Mouse (Mus musculus) cortical plate, adult 2 months (tissue): ENCODE measurements around the gene Heg1. TPM values are rescaled to one million over a fixed set of nuclear protein-coding genes. Genes with fewer than 3 reads are reported as not detected.

Experiments used
- H3K27ac ChIP-seq: fragments of 200-500 bp; 2 replicates; pipeline ENCODE4 v1.5.1; 2012; ENCODE audit warnings: low read length, control low read depth, inconsistent platforms; ENCODE audit not compliant: insufficient read depth
- H3K4me1 ChIP-seq: fragments of 200-500 bp; 2 replicates; pipeline ENCODE4 v1.6.1; 2011; ENCODE audit warnings: low read length; ENCODE audit not compliant: control insufficient read depth, insufficient read depth
- H3K4me3 ChIP-seq: fragments of 200-500 bp; 2 replicates; pipeline ENCODE4 v1.5.1; 2011; ENCODE audit warnings: mild to moderate bottlenecking, low read length, control low read depth; ENCODE audit not compliant: insufficient read depth
- CTCF ChIP-seq: fragments of 200-500 bp; IDR thresholded peaks from 2 replicates; pipeline ENCODE4 v1.5.1; 2011; ENCODE audit warnings: mild to moderate bottlenecking, control low read depth, low read length; ENCODE audit not compliant: insufficient read depth; ENCODE audit errors: extremely low read depth
- POLR2A ChIP-seq: fragments of 200-500 bp; IDR thresholded peaks from 2 replicates; pipeline ENCODE4 v1.6.1; 2011; ENCODE audit warnings: mild to moderate bottlenecking, low read length, control low read depth; ENCODE audit not compliant: insufficient read depth; ENCODE audit errors: extremely low read depth
- polyA plus RNA-seq: library from polyadenylated mRNA; depleted of rRNA; stranded (reverse); fragments of >200 nt; gene quantifications from 2 replicates; pipeline ENCODE4 v1.2.3, GENCODE M21; 2012; rRNA removed

The Heg1 gene
- polyA plus RNA-seq, 1 experiment = 17.5 TPM

DNA sequence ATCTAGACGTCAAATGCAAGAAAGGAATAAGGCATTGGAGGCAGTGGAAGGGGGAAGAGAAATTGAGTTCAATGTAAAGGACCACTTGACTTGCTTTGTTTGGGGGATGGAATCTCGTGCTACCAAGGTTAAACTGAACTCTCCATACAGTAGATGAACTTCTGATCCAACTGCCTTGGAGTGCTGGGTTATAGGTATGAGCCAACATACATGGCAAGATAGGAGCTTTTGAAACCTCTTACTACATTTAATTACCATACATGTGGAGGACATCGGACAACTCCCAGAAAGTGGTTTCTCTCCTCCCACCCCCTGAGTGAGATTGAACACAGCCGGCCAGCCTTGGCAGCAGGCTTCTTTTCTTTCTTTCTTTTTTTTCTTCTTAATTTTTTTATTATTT lies 110.9 kb downstream of the Heg1 start:
- H3K4me3 ChIP-seq = no peak overlapping the region
- H3K4me1 ChIP-seq = no peaks in the 10 kb centered on the region
- H3K27ac ChIP-seq = no peak overlapping the region
- TF ChIP-seq CTCF (no peak), POLR2A (no peak)

DNA sequence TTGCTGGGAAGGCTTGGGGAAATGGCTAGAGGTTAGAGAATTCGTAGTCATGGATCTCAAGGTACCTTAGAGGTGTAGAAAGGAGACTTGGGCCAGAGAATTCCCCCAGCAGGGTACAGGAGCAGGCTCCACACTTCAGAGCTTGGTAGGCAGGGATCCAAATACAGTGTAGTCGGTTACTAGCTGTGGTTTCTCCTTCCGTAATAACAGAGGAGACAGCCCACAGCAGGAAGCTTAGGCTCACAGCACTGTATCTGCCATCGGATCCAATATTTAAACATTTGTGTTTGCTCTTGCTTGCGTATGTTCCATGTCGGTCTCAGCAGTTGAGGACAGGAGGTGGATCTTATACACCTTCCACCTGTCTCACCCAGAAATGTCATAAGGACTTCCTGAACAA lies 111.7 kb downstream of the Heg1 start:
- no peaks in the 10 kb centered on the region for H3K4me1 ChIP-seq
- no peak for TF ChIP-seq POLR2A
- no peak for TF ChIP-seq CTCF
- no peak overlapping the region for H3K4me3 ChIP-seq
- H3K27ac ChIP-seq = no peak overlapping the region

DNA sequence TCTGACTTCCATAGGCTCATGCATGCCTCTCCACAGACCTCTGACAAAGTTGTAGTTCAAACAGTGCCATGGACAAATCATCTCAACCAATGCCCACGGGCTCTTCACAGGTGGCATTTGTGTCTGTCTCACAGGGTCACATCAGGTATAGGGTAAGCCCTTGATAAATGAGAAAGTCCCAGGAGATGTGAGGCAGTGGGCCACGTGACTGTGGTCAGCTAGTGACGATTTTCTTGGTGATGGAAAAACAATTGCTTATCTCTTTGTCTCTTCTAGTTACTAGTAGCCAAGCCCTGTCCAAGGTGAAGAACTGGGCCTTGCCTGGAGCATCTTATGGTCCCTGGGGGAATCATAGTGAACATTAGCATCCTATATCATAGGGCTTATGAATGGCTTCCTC lies 112.6 kb downstream of the Heg1 start:
- TF ChIP-seq POLR2A = no peak
- TF ChIP-seq CTCF = no peak
- Histone ChIP-seq H3K27ac (no peak overlapping the region), H3K4me3 (no peak overlapping the region), H3K4me1 (no peaks in the 10 kb centered on the region)

DNA sequence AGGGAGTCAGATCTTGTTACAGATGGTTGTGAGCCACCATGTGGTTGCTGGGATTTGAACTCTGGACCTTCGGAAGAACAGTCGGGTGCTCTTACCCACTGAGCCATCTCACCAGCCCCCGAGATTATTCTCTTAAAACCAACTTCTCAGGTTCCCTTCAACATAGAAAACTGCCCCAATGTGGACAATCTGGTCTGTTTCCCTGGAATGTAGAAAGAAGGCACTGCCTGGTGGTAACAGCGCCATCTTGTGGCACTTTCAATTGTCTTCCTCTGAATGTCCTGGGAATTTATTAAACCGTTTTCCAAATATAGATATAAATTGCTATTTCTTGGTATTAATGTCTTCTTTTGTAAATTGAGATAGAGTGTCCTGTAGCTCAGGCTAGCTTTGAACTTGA lies 113.7 kb downstream of the Heg1 start:
- Histone ChIP-seq H3K4me3 (no peak overlapping the region), H3K4me1 (no peaks in the 10 kb centered on the region), H3K27ac (no peak overlapping the region)
- TF ChIP-seq CTCF = peak; percentile 71
- no peak for TF ChIP-seq POLR2A

DNA sequence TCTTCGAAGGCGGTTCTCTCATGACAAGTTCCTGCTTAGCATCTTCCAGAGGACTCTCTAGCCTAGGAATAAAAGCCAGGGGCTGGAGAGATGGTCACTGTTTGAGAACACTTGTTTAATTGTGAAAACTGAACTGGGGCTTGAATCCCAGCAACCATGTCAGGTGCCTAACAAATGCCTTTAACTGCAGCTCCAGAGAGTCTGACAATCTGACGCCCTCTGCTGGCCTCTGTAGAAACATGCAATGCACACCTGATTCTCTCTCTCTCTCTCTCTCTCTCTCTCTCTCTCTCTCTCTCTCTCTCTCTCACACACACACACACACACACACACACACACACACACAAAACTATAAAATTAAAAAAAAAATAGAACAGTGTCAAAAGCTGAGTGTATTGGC lies 125.8 kb downstream of the Heg1 start:
- TF ChIP-seq POLR2A (no peak), CTCF (peak; percentile 36)
- H3K4me1 ChIP-seq = no peaks in the 10 kb centered on the region
- no peak overlapping the region for H3K4me3 ChIP-seq
- no peak overlapping the region for H3K27ac ChIP-seq

DNA sequence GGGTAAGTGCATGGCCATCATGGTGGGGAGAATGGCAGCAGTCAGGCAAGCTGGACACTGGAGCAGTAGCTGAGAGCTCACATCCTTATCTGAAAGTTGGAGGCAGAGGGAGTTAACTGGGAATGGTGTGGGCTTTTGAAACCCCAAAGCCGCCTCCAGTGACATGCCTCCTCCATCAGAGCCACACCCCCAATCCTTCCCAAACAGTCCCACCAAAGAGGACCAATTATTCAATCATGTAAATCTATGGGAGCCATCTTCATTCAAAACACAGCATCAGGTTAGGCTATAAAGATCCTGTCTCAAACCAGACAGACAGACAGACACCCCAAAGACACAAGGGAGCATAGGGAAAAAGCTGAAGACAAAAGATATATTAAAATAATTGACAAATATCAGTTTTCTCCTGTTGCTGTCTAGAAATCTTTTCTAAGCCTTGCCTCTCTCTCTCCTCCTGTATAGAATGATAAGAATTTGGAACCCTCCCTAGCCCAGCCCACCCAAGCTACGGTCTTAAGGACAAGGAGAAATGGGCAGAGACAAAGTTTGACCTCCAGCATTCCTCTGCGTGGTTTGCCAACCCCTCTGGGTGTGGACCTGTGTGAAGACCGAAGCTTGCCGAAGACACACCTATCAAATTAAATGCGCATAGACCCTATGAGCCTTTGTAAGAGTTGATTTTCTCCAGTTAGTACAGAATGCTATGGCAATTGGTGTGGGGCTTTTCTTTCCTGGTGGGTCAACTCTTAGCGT lies 134.4 kb downstream of the Heg1 start:
- Histone ChIP-seq H3K4me1 (no peaks in the 10 kb centered on the region), H3K27ac (no peak overlapping the region), H3K4me3 (no peak overlapping the region)
- TF ChIP-seq POLR2A = no peak
- TF ChIP-seq CTCF = no peak

DNA sequence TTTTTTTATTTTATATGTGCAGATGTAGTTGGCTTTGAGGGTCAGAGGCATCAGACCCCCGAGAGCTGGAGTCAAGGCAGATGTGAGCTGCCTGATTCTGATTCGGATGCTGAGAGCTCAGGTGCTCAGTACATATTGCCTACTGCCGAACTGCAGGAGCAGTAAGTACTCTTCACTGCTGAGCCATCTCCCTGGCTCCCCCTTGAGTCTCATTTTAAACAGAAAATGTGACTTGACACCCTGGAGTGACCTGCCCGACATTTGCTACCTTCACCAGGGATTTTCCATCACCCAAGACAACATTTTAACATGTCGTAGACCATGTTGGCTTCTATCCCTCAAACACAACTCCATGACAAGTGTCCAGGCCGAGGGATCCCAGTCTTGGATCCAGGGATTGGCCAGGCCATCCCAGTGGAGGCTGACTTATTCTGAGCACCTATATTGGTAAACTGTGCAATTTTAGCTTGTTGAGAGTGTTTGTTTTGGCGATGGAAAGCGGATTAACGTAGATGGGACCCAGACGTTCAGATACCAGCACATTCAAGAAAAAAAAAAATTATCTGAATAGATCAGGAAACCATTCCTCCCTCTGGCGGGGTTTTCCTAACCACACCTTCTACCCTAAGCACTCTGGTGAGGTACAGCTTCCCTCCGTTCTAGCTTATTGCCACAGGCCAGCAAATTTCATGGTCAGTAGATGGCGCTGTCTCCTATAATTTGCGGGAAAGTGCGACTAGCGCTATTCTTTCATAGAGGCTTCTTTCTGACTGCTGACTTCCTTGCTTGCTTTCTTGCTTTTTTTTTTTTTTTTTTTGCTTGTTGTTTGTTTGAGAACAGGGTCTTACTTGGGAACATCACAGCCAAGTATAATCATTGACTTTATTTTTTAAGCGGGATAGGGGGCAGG lies 136.4 kb downstream of the Heg1 start:
- no peaks in the 10 kb centered on the region for H3K4me1 ChIP-seq
- H3K4me3 ChIP-seq = no peak overlapping the region
- peak; percentile 94 for TF ChIP-seq CTCF
- no peak for TF ChIP-seq POLR2A
- no peak overlapping the region for H3K27ac ChIP-seq

Other genes starting within 250 kb of the Heg1 start
- gene Slc12a8, start 167.0 kb upstream of the Heg1 start, polyA plus RNA-seq = 0.74 and 1.2 TPM in 2 replicates
- gene Muc13, start 109.7 kb downstream of the Heg1 start, polyA plus RNA-seq = 0.06 and 0.10 TPM in 2 replicates
- 43.0 and 44.7 TPM in 2 replicates for gene Itgb5, start 145.3 kb downstream of the Heg1 start, polyA plus RNA-seq